Mouse (Mus musculus) thymus, postnatal 4 days (tissue): ENCODE results near the gene Tmc8.
"Not testable (repeated sequence)": the region's sequence is repeated elsewhere in the genome, so short reads cannot be mapped to it uniquely, and the experiment has no call there.

ENCODE experiments used
- DNase-seq: peaks from one replicate; pipeline ENCODE4 v3.0.0; 2021

Tmc8 gene

GRCm38 (mm10) chr11:117774925-117775324 is 7.0 kb upstream of the Tmc8 start:
- no peak for DNase-seq

GRCm38 (mm10) chr11:117775540-117775939 is 6.3 kb upstream of the Tmc8 start:
- DNase-seq: no peak

- no peak for DNase-seq
These were observed 5.6 kb upstream of the Tmc8 start for GRCm38 (mm10) chr11:117776085-117776792.

GRCm38 (mm10) chr11:117777111-117777510 is 4.8 kb upstream of the Tmc8 start:
- no peak for DNase-seq

DNA sequence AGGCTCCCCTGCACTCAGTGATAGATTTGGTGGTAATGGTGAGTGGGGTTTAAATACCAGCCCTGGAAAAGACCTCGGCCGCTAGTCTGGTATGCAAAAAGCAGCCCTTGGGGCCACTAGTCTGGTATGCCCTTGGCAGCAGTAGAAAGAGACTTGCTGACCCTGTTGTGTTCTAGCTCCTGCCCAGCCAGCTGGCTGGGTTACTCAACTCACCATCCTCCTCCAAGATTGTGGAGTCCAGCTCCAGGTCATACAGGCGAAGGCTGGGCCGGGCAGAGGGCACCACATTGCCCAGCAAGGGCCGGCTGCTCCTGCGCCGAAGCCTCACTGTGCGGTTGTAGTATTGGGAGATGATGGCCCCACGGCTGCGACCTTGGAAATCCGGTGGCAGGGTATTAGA is 3.8 kb upstream of the Tmc8 start:
- no peak for DNase-seq

- peak; percentile 53 for DNase-seq
These were observed 2.9 kb upstream of the Tmc8 start for GRCm38 (mm10) chr11:117778851-117779433.

- DNase-seq: peak; percentile 75
These were observed 2.3 kb upstream of the Tmc8 start for GRCm38 (mm10) chr11:117779434-117780198.

DNA sequence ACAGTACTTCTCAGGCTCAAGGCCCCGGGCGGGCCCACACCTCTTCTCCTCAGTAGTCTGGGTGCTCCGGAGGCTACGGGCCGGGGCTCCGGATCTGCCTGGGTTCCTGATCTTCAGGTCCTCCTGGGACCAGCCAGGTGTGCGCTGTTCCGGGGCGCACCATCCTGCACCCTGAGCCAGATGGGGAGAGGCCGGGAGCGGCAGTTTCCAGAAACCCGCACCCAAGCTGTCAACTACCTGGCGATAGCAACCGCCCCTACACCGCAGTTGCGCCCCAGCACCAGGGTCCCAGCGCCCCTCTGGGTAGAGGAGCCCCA is 1.7 kb upstream of the Tmc8 start:
- no peak for DNase-seq

GRCm38 (mm10) chr11:117780582-117781111 is 1.2 kb upstream of the Tmc8 start:
- DNase-seq: peak; percentile 92

DNA sequence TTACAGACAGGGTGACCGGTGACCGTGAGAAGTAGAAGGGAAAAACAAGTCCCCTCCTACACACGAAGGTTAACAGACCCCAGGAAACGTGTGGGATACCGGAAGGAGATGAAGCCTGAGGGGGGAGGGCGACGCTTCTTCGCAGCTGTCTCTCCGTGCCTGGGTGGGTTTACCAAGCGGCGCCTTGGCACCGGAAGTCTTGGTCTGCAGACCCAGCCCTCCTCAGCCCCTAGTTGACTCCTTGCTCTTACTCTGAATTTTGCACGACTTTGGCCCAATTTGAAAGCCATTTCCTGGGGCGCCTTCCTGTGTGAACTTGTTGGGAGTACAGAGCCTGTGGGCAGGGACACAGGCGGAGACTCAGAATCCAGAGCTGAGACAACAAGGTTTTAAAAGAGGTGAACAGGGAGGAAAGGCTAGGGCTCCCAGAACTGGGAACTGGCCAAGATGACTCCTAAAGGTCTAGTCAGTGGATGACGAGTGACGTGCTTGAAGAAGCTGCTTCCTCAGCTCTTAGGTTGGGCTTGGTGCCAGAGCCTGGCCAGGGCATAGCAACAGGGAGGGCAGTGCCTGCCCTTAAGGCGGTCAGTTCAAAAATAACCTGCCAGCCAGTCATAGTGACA is 566 bp upstream of the Tmc8 start:
- DNase-seq: peak; percentile 86

DNA sequence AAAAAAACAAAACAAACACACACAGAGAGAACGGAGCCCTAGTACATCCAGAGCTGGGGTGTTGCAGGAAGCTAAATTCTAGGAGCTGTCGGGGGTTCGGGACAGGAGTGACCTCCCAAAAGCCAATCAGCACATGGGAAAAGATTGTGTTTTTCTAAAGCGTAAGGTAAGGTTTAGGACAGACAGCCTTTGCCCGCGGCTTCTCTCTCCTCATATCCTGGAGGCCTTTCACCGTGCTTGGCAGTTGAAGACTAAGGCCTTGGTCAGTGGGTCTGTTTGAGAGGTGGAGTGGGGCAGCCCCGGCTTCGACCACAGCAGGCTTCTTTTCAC is 794 bp downstream of the Tmc8 start:
- no peak for DNase-seq

GRCm38 (mm10) chr11:117783089-117783488 is 1.2 kb downstream of the Tmc8 start:
- DNase-seq: peak; percentile 97

GRCm38 (mm10) chr11:117783683-117784309 is 1.9 kb downstream of the Tmc8 start:
- peak; percentile 67 for DNase-seq

DNA sequence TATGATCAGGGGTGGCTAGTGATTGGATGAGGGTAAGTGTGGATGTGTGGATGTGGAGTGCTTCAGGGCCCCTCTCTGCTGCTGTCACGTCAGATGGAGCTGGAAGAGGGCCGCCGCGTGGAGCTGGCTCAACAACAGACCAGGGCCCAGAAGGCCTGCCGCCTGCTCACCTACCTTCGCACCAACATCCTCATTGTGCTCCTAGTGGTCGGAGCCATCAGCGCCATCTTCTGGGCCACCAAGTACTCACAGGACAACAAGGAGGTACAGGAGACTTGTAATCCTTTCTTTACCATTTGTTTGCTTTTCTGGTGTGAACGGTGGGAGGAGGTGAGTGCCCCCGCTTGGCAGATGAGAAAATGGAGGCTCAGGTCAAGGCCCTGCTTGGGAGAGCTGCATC is 4.4 kb downstream of the Tmc8 start:
- peak; percentile 86 for DNase-seq

DNA sequence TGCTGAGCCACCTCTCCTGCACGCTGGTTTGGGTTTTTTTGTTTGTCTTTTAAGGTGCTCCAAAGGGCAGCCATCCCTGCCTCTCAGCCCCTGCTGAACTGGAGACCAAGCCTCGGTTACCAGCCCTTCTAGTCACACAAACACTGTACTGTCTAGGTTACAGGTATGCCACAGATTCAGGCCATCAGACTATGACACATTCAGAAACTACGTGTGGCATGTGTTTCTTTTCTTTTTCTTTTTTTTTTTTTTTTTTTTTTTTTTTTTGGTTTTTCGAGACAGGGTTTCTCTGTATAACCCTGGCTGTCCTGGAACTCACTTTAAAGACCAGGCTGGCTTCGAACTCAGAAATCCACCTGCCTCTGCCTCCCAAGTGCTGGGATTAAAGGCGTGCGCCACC is 6.6 kb downstream of the Tmc8 start:
- DNase-seq: not testable (repeated sequence)

GRCm38 (mm10) chr11:117790286-117790685 is 8.4 kb downstream of the Tmc8 start:
- peak; percentile 85 for DNase-seq

DNA sequence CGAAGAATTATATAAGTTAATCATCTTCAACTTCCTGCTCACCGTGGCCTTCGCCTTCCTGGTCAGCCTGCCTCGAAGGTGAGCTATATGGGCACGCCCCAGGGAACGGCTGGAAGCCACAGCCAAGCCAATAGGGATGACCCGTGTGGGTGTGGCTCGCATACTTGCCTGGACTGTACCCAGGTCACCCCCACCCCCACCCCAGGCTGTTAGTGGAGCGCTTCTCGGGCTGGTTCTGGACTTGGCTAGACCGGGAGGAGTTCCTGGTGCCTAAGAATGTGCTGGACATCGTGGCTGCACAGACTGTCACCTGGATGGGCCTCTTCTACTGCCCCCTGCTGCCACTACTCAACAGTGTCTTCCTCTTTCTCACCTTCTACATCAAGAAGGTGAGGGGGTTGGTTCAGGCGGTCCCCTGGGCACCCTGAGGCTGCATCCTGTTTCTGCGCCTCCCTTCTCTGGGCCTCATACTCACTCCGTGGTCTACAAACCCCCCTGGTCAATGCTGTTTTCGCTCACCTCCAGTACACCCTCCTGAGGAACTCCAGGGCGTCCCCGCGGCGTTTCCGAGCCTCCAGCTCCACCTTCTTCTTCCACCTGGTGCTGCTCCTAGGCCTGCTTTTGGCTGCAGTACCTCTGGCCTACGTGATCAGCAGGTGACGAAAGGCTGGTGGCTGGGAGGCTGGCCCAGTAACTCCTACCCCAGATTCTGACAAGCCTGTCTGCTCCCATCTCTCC is 9.0 kb downstream of the Tmc8 start:
- DNase-seq: peak; percentile 59

DNA sequence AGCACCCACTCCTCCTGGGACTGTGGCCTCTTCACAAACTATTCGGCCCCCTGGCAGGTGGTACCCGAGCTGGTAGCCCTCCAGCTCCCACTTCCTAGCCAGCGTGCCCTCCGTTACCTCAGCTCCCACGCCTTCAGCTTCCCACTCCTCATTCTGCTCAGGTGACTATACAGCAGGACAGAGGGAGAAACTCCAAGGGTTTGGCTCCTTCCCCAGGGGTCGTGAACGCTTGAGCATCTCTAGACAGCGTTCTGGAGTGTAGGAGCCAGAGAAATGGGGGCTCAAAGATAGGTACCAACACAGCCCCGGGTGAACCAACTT is 9.5 kb downstream of the Tmc8 start:
- DNase-seq: no peak

GRCm38 (mm10) chr11:117792281-117792888 is 10.5 kb downstream of the Tmc8 start:
- peak; percentile 72 for DNase-seq

GRCm38 (mm10) chr11:117794035-117794551 is 12.2 kb downstream of the Tmc8 start:
- peak; percentile 53 for DNase-seq

- no peak for DNase-seq
These were observed 15.1 kb downstream of the Tmc8 start for GRCm38 (mm10) chr11:117796954-117797353.
